Mouse (Mus musculus) ES-Bruce4 (cell line): Measurements from ENCODE around the gene Pitpnm3. TPM values are rescaled to one million over a fixed set of nuclear protein-coding genes. Genes with fewer than 3 reads are reported as not detected.

ENCODE experiments used
- H3K27ac ChIP-seq: 2 replicates; pipeline ENCODE4 v1.5.1; 2012; ENCODE audit warnings: low read length, inconsistent platforms; ENCODE audit not compliant: insufficient read depth
- H3K27me3 ChIP-seq: 2 replicates; pipeline ENCODE4 v1.6.1; 2012; ENCODE audit warnings: mild to moderate bottlenecking, low read length, inconsistent platforms; ENCODE audit not compliant: control insufficient read depth, poor library complexity, insufficient read depth, severe bottlenecking
- H3K36me3 ChIP-seq: 2 replicates; pipeline ENCODE4 v1.6.1; 2012; ENCODE audit warnings: inconsistent platforms, mild to moderate bottlenecking, low read length, moderate library complexity; ENCODE audit not compliant: control insufficient read depth, poor library complexity, insufficient read depth, severe bottlenecking
- H3K4me1 ChIP-seq: one replicate; pipeline ENCODE4 v1.8.1; 2011; ENCODE audit warnings: low read length; ENCODE audit not compliant: control insufficient read depth, insufficient read depth
- H3K4me3 ChIP-seq: 2 replicates; pipeline ENCODE4 v1.5.1; 2011; ENCODE audit warnings: low read depth, mild to moderate bottlenecking, low read length
- H3K9ac ChIP-seq: 2 replicates; pipeline ENCODE4 v1.6.1; 2012; ENCODE audit warnings: low read depth, mild to moderate bottlenecking, inconsistent platforms; ENCODE audit not compliant: poor library complexity, severe bottlenecking
- H3K9me3 ChIP-seq: replicated peaks from 2 replicates; pipeline ENCODE4 v1.6.1; 2012; ENCODE audit warnings: mild to moderate bottlenecking, low read length, inconsistent platforms; ENCODE audit not compliant: control insufficient read depth, poor library complexity, insufficient read depth, severe bottlenecking
- CTCF ChIP-seq: IDR thresholded peaks from one replicate; pipeline ENCODE4 v1.8.1; 2011; ENCODE audit warnings: low read depth, low read length
- EP300 ChIP-seq: IDR thresholded peaks from 2 replicates; pipeline ENCODE4 v1.6.1; 2011; ENCODE audit warnings: low read depth, low read length; ENCODE audit not compliant: insufficient read depth
- POLR2A ChIP-seq: IDR thresholded peaks from one replicate; pipeline ENCODE4 v1.8.1; 2011; ENCODE audit warnings: low read length; ENCODE audit not compliant: insufficient read depth
- polyA plus RNA-seq: library from polyadenylated mRNA; stranded (reverse); fragments of >200 nt; gene quantifications from 2 replicates; pipeline ENCODE4 v1.2.4, GENCODE M21; 2011; ENCODE audit warnings: low read depth; ENCODE audit not compliant: missing spikeins, insufficient read depth, insufficient read length

Gene Pitpnm3
- polyA plus RNA-seq: 0.24 and 0.42 TPM in 2 replicates

- H3K4me1 ChIP-seq: no peaks in the 10 kb centered on the region
- H3K36me3 ChIP-seq: no peaks in the 10 kb centered on the region
- H3K27ac ChIP-seq: no peak within 1 kb of the TSS
- TF ChIP-seq CTCF (no peak), EP300 (no peak), POLR2A (no peak)
- peaks cover 18% of the 10 kb centered on the region for H3K27me3 ChIP-seq
- H3K9ac ChIP-seq: peak within 1 kb of the TSS; percentile 76
- H3K4me3 ChIP-seq: peak within 1 kb of the TSS; percentile 69
- H3K9me3 ChIP-seq: no peaks in the 10 kb centered on the region
Measured at GRCm38 (mm10) chr11:72135383-72136158, at the start of gene Pitpnm3. TSS of gene Pitpnm3 (minus strand) at chr11:72135778.

GRCm38 (mm10) chr11:72184252-72184651 lies 48.7 kb upstream of the Pitpnm3 start:
- H3K27me3 ChIP-seq: no peaks in the 10 kb centered on the region
- no peak overlapping the region for H3K9ac ChIP-seq
- TF ChIP-seq POLR2A: no peak
- no peak for TF ChIP-seq CTCF
- no peak for TF ChIP-seq EP300
- H3K9me3 ChIP-seq: no peaks in the 10 kb centered on the region
- H3K27ac ChIP-seq: no peak overlapping the region
- no peaks in the 10 kb centered on the region for H3K36me3 ChIP-seq
- no peak overlapping the region for H3K4me3 ChIP-seq
- H3K4me1 ChIP-seq: no peaks in the 10 kb centered on the region

- no peaks in the 10 kb centered on the region for H3K9me3 ChIP-seq
- H3K27ac ChIP-seq: no peak overlapping the region
- no peaks in the 10 kb centered on the region for H3K27me3 ChIP-seq
- H3K36me3 ChIP-seq: no peaks in the 10 kb centered on the region
- H3K9ac ChIP-seq: no peak overlapping the region
- H3K4me1 ChIP-seq: no peaks in the 10 kb centered on the region
- TF ChIP-seq CTCF (no peak), EP300 (no peak), POLR2A (no peak)
- no peak overlapping the region for H3K4me3 ChIP-seq
Measured at GRCm38 (mm10) chr11:72181136-72181535, 45.6 kb upstream of the Pitpnm3 start.

GRCm38 (mm10) chr11:72180556-72180955 lies 45.0 kb upstream of the Pitpnm3 start:
- Histone ChIP-seq H3K36me3 (0 out of 2 replicates have a peak, but pooled peaks cover 2% of the 10 kb centered on the region), H3K4me3 (no peak overlapping the region), H3K27ac (no peak overlapping the region), H3K4me1 (no peaks in the 10 kb centered on the region), H3K9me3 (no peaks in the 10 kb centered on the region), H3K9ac (no peak overlapping the region), H3K27me3 (no peaks in the 10 kb centered on the region)
- TF ChIP-seq CTCF (no peak), POLR2A (no peak), EP300 (no peak)

- Histone ChIP-seq H3K36me3 (peaks cover 11% of the 10 kb centered on the region), H3K27ac (no peak overlapping the region), H3K27me3 (no peaks in the 10 kb centered on the region), H3K4me3 (no peak overlapping the region), H3K9me3 (no peaks in the 10 kb centered on the region), H3K9ac (no peak overlapping the region), H3K4me1 (no peaks in the 10 kb centered on the region)
- no peak for TF ChIP-seq POLR2A
- TF ChIP-seq EP300: no peak
- TF ChIP-seq CTCF: no peak
Measured at GRCm38 (mm10) chr11:72176553-72176952, 41.0 kb upstream of the Pitpnm3 start.

GRCm38 (mm10) chr11:72175966-72176365 lies 40.4 kb upstream of the Pitpnm3 start:
- TF ChIP-seq EP300 (no peak), POLR2A (no peak), CTCF (no peak)
- H3K4me3 ChIP-seq: no peak overlapping the region
- H3K27me3 ChIP-seq: no peaks in the 10 kb centered on the region
- no peak overlapping the region for H3K9ac ChIP-seq
- H3K4me1 ChIP-seq: no peaks in the 10 kb centered on the region
- H3K9me3 ChIP-seq: no peaks in the 10 kb centered on the region
- H3K36me3 ChIP-seq: peaks cover 11% of the 10 kb centered on the region
- no peak overlapping the region for H3K27ac ChIP-seq
